Mouse (Mus musculus) megakaryocyte, adult 5-6 weeks (primary cell): Measurements from ENCODE around the gene B4galt7. TPM values are rescaled to one million over a fixed set of nuclear protein-coding genes. Genes with fewer than 3 reads are reported as not detected.
A peak's percentile ranks its signal among the peaks of the same experiment; 100 is the strongest.
"Not testable (repeated sequence)": the region's sequence is repeated elsewhere in the genome, so short reads cannot be mapped to it uniquely, and the experiment has no call there.

Source experiments
- ATAC-seq: 2 replicates; pipeline ENCODE4 v1.8.0; 2016; ENCODE audit warnings: mild to moderate bottlenecking, inconsistent platforms; ENCODE audit not compliant: poor library complexity, severe bottlenecking
- total RNA-seq, 2 experiments: library from RNA; stranded (forward) in 1 of 2; stranded (reverse) in 1 of 2; fragments of 153-499, 151-499 nt in 1 of 2; fragments of 221-1000, 200-1000 nt in 1 of 2; gene quantifications; 2 replicates each; pipeline versions ENCODE4 v1.2.3 to v1.2.4; 2015 to 2017

B4galt7 gene
- total RNA-seq (2015) (10.4 TPM in 2 replicates), total RNA-seq (2017) (11.3 and 11.8 TPM in 2 replicates)

- peak; percentile 97 for ATAC-seq
These were observed at the start of gene B4galt7 for GRCm38 (mm10) chr13:55599566-55600540. TSS of gene B4galt7 (plus strand) at chr13:55599896.

- no peak for ATAC-seq
These were observed 43.8 kb upstream of the B4galt7 start for GRCm38 (mm10) chr13:55555921-55556320.

- ATAC-seq = no peak
These were observed 42.2 kb upstream of the B4galt7 start for GRCm38 (mm10) chr13:55557499-55557898.

GRCm38 (mm10) chr13:55563266-55563879 is 36.3 kb upstream of the B4galt7 start:
- no peak for ATAC-seq

- ATAC-seq = no peak
These were observed 32.7 kb upstream of the B4galt7 start for GRCm38 (mm10) chr13:55567001-55567400.

- ATAC-seq = no peak
These were observed 31.7 kb upstream of the B4galt7 start for GRCm38 (mm10) chr13:55567949-55568348.

GRCm38 (mm10) chr13:55568524-55568923 is 31.2 kb upstream of the B4galt7 start:
- not testable (repeated sequence) for ATAC-seq

GRCm38 (mm10) chr13:55569726-55570285 is 29.9 kb upstream of the B4galt7 start:
- ATAC-seq = no peak

GRCm38 (mm10) chr13:55570286-55570973 is 29.3 kb upstream of the B4galt7 start:
- ATAC-seq = peak; percentile 6; the same call in 1 of the 2 replicates

GRCm38 (mm10) chr13:55571027-55571751 is 28.5 kb upstream of the B4galt7 start, which contains the start of gene Fam193b:
TSS of gene Fam193b (minus strand) at chr13:55571120.
- ATAC-seq = peak; percentile 99

- ATAC-seq = no peak
These were observed 27.7 kb upstream of the B4galt7 start for GRCm38 (mm10) chr13:55571977-55572376.

- ATAC-seq = no peak
These were observed 26.3 kb upstream of the B4galt7 start, which contains the start of gene Tmed9 for GRCm38 (mm10) chr13:55573432-55573831. TSS of gene Tmed9 (plus strand) at chr13:55573732.

- ATAC-seq = no peak
These were observed 25.4 kb upstream of the B4galt7 start for GRCm38 (mm10) chr13:55574321-55574720.

GRCm38 (mm10) chr13:55575932-55576331 is 23.8 kb upstream of the B4galt7 start:
- no peak for ATAC-seq

- not testable (repeated sequence) for ATAC-seq
These were observed 22.8 kb upstream of the B4galt7 start for GRCm38 (mm10) chr13:55576872-55577271.

- ATAC-seq = no peak
These were observed 21.6 kb upstream of the B4galt7 start for GRCm38 (mm10) chr13:55578086-55578485.

GRCm38 (mm10) chr13:55591961-55592490 is 7.7 kb upstream of the B4galt7 start:
- no peak for ATAC-seq

- ATAC-seq = peak; percentile 100
These were observed 7.0 kb upstream of the B4galt7 start for GRCm38 (mm10) chr13:55592512-55593253.

GRCm38 (mm10) chr13:55593254-55593747 is 6.4 kb upstream of the B4galt7 start:
- no peak for ATAC-seq
